Mouse (Mus musculus) spleen, postnatal 10 days (tissue): ENCODE data around the gene Ldb1.

ENCODE experiments used
- DNase-seq, 2 experiments: peaks; one replicate each; pipeline ENCODE4 v3.0.0; 2021 to 2022; ENCODE audit warnings: low spot score in 2 of 2

Ldb1 gene

GRCm38 (mm10) chr19:46044993-46045695, at the start of gene Ldb1:
Gene Ldb1 (minus strand): TSS chr19:46045214.
- DNase-seq = peak; percentile 69 to 76

GRCm38 (mm10) chr19:46094144-46094543, 49.1 kb upstream of the Ldb1 start:
- DNase-seq = no peak

- no peak for DNase-seq
Measured at GRCm38 (mm10) chr19:46091641-46092040, 46.6 kb upstream of the Ldb1 start.

GRCm38 (mm10) chr19:46087871-46088270, 42.9 kb upstream of the Ldb1 start:
- no peak for DNase-seq

GRCm38 (mm10) chr19:46086337-46086736, 41.3 kb upstream of the Ldb1 start:
- peak; percentile 42 to 78 for DNase-seq

GRCm38 (mm10) chr19:46085185-46085584, 40.2 kb upstream of the Ldb1 start:
- no peak for DNase-seq

GRCm38 (mm10) chr19:46078535-46078934, 33.5 kb upstream of the Ldb1 start:
- no peak for DNase-seq

GRCm38 (mm10) chr19:46075616-46076607, 30.9 kb upstream of the Ldb1 start, which contains the start of gene Nolc1:
Gene Nolc1 (plus strand): TSS chr19:46075863.
- peak; percentile 94 to 99 for DNase-seq

GRCm38 (mm10) chr19:46074266-46074665, 29.3 kb upstream of the Ldb1 start:
- no peak for DNase-seq

- DNase-seq = no peak
Measured at GRCm38 (mm10) chr19:46073285-46073684, 28.3 kb upstream of the Ldb1 start.

- DNase-seq = no peak
Measured at GRCm38 (mm10) chr19:46068054-46068453, 23.0 kb upstream of the Ldb1 start.

- DNase-seq = peak in 1 of 2 experiments; percentile 45
Measured at GRCm38 (mm10) chr19:46060845-46061244, 15.8 kb upstream of the Ldb1 start.

- no peak for DNase-seq
Measured at GRCm38 (mm10) chr19:46058466-46058865, 13.5 kb upstream of the Ldb1 start.

- peak; percentile 68 to 73 for DNase-seq
Measured at GRCm38 (mm10) chr19:46056947-46057607, 12.1 kb upstream of the Ldb1 start.

- DNase-seq = peak; percentile 86 to 94
Measured at GRCm38 (mm10) chr19:46056388-46056946, 11.5 kb upstream of the Ldb1 start.

- DNase-seq = peak in 1 of 2 experiments; percentile 66
Measured at GRCm38 (mm10) chr19:46055752-46056387, 10.9 kb upstream of the Ldb1 start.

- DNase-seq = peak in 1 of 2 experiments; percentile 31
Measured at GRCm38 (mm10) chr19:46050462-46050861, 5.4 kb upstream of the Ldb1 start.

GRCm38 (mm10) chr19:46049129-46049528, 4.1 kb upstream of the Ldb1 start:
- DNase-seq = no peak

- DNase-seq = no peak
Measured at GRCm38 (mm10) chr19:46047426-46047825, 2.4 kb upstream of the Ldb1 start.

- no peak for DNase-seq
Measured at GRCm38 (mm10) chr19:46046621-46047025, 1.6 kb upstream of the Ldb1 start.

GRCm38 (mm10) chr19:46045696-46046311, 790 bp upstream of the Ldb1 start:
- DNase-seq = peak in 1 of 2 experiments; percentile 34
